Comparison of ENCODE assay signal across 13 mouse cellular contexts in genomic region chr13:48796906-48797305, GRCm38 (mm10).
"Had no signal": no experiment of that assay in that cellular context is flagged by ENCODE, and none has a peak within 500 bp of the region (broad histone marks: within the 10 kb centered on the region; RNA-seq: fewer than 3 reads in every experiment).

No protein-coding gene starts in this region.

- H3K9me3 ChIP-seq: limb, embryonic 13.5 days; neural tube, embryonic 15.5 days had no signal

- H3K4me2 ChIP-seq: limb, embryonic 13.5 days; neural tube, embryonic 15.5 days had no signal

- DNase-seq: kidney, adult 8-10 months; left cerebral cortex, postnatal 4 days; lung, adult 18-20 months; midbrain, embryonic 14.5 days; right cerebral cortex, adult 18-20 months; right cerebral cortex, postnatal 25 days; thymus, adult 2 months; thymus, postnatal 25 days had no signal

- H3K27me3 ChIP-seq: neural tube, embryonic 15.5 days had no signal

- H3K27ac ChIP-seq: layer of hippocampus, adult 2 months; limb, embryonic 13.5 days; liver, embryonic 14.5 days; neural tube, embryonic 15.5 days had no signal

- H3K4me3 ChIP-seq: layer of hippocampus, adult 2 months; limb, embryonic 13.5 days; myocyte; neural tube, embryonic 15.5 days had no signal

- H3K9ac ChIP-seq: limb, embryonic 13.5 days; liver, embryonic 14.5 days; neural tube, embryonic 15.5 days had no signal
